Mouse (Mus musculus): ENCODE measurements around the gene Dolpp1.
A peak's percentile ranks its signal among the peaks of the same experiment; 100 is the strongest.

Dolpp1 gene

GRCm38 (mm10) chr2:30379307-30379706 is 12.7 kb upstream of the Dolpp1 start:
- DNase-seq = no peak

- peak; percentile 96 for DNase-seq
Observed at GRCm38 (mm10) chr2:30380564-30381376, 11.3 kb upstream of the Dolpp1 start.

DNA sequence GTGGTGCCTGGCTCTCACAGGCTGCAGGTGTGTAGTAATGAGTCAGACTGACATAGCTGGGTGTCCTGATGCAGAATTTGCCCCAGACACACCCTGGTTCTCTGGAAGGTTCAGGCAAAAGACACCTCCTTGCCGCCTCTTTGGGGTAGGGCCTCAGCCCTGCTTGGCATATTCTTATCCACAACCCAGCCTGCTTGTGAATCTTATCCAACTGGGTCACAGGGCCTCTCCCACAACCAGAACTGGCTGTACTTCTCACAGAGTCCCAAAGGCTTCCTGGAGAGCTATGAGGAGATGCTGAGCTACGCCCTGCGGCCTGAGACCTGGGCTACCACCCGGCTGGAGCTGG is 10.7 kb upstream of the Dolpp1 start:
- peak; percentile 98 for DNase-seq

GRCm38 (mm10) chr2:30384814-30385213 is 7.2 kb upstream of the Dolpp1 start:
- no peak for DNase-seq

- DNase-seq = no peak
Observed at GRCm38 (mm10) chr2:30385591-30385990, 6.5 kb upstream of the Dolpp1 start.

DNA sequence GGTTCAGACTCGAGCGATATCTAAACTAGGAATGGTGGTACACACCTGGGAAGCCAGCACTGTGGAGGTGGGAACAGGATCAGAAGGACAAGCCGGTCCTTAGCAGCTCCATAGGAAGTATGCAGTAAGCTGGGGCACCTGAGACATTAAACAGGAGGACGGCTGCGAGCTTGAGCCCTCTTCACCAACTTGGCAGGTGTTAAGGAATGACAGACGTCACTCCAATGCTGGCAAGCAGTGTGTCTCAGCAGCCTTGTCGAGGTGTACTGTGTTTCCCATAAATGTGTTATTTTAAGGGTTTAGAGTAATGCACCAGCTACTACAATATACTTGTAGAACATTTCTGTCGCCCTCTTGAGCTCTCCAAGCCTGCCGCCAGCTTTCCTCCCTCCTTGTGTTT is 5.1 kb upstream of the Dolpp1 start:
- DNase-seq = no peak

DNA sequence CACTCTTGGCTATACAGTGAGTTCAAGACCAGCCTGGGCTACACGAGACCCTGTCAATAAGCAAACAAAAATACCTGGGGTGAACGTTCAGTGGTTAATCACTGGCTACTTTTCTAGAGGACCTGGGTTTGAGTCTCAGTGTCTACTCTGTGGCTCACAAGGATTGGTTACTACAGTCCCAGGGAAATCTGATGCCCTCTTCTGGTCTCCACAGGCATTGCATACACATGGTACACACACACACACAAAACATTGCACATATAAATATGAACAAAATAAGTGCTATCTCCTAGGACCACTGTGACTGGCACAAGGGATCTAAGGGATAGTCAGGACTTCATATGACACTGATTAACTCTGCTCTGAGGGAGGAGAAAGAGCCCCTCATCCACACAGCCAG is 3.1 kb upstream of the Dolpp1 start:
- DNase-seq = no peak

- peak; percentile 99 for DNase-seq
Observed at GRCm38 (mm10) chr2:30392577-30393369, 719 bp downstream of the Dolpp1 start.

GRCm38 (mm10) chr2:30393370-30393656 is 1.3 kb downstream of the Dolpp1 start:
- DNase-seq = no peak

DNA sequence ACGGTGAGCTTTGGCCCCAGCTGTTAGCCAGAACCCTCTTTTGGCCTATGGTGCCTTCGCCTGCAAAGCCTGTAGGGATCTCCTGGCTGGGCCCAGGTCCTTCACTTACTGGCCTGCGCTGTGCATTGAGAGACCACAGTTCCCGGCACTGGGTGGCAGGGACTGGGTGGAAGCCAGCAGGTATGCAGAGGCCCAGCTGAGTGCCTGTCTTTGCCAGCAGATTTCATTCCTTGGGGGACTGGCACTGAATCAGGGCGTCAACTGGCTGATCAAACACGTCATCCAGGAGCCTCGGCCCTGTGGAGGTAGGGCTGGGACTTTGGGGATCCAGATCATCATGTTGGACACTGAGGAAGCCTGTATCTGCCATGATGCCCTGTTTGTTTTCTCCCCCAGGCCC is 3.7 kb downstream of the Dolpp1 start:
- no peak for DNase-seq

DNA sequence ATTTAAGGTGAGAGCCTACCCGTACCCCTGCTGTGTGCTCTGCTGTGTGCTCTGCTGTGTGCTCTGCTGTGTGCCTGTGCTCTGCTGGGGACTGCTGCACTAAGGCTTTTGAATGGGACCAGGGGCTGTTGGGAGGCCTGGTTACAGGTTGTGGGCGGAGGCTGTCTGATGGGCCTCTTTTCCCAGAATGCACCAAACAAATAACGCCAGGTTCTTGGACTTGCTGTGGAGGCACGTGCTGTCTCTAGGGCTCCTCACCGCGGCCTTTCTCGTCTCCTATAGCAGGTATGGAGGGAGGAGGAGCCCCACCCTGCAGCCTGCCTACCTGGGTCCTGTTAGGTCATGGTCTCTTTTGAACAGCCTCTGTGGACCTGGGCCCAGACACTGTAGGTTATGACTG is 4.2 kb downstream of the Dolpp1 start:
- DNase-seq = no peak

DNA sequence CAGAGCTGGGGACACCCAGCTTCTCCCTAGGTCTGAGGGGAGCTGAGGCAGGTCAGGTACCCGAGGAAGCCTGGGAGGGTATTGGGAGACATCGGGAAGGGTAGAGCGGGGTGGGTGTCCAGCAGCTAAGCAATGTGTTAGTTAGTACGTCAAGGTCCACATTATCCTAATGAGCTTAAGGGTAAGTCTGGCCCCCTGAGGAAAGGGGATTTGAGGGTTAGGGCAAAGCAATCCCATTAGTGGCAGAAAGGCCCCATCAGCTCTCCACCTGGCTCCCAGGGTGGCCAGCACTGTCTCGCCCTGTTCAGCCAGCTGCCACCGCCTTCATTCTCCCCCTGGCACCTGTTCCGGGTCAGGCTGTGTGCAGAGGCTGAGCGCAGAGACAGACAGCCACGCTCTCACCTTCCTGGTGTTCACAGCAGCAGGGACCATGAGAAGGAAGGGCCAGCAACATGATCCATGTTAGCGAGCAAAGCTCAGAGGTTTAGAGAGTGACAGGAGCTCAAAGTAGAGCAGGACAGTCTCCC is 6.0 kb downstream of the Dolpp1 start:
- no peak for DNase-seq

GRCm38 (mm10) chr2:30399191-30400171 is 7.4 kb downstream of the Dolpp1 start:
- DNase-seq = no peak

GRCm38 (mm10) chr2:30401581-30401980 is 9.5 kb downstream of the Dolpp1 start:
- no peak for DNase-seq

- DNase-seq = peak; percentile 96
Observed at GRCm38 (mm10) chr2:30402351-30402826, 10.3 kb downstream of the Dolpp1 start.

GRCm38 (mm10) chr2:30402843-30403242 is 10.8 kb downstream of the Dolpp1 start:
- no peak for DNase-seq

DNA sequence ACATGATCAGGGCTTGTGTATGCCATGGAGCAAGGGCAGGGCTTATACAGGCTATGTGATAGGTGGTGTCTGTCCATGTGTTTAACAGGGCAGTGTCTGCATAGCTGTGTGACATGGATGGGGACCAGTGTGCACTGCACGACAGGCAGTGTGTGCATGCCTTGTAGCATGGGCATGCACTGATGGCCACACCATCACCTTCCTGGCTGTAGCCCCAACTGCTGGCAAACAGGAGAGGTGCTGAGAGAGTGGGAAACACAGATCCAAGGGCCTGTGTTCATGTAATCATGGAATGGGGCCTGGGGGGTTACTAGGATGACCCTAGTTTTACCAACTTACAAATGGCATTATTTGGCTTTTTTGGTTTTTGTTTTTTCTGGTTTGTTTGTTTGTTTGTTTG is 11.8 kb downstream of the Dolpp1 start:
- DNase-seq = no peak

GRCm38 (mm10) chr2:30407221-30407620 is 15.2 kb downstream of the Dolpp1 start:
- DNase-seq = peak; percentile 95

GRCm38 (mm10) chr2:30407778-30408177 is 15.7 kb downstream of the Dolpp1 start:
- DNase-seq = peak; percentile 91

DNA sequence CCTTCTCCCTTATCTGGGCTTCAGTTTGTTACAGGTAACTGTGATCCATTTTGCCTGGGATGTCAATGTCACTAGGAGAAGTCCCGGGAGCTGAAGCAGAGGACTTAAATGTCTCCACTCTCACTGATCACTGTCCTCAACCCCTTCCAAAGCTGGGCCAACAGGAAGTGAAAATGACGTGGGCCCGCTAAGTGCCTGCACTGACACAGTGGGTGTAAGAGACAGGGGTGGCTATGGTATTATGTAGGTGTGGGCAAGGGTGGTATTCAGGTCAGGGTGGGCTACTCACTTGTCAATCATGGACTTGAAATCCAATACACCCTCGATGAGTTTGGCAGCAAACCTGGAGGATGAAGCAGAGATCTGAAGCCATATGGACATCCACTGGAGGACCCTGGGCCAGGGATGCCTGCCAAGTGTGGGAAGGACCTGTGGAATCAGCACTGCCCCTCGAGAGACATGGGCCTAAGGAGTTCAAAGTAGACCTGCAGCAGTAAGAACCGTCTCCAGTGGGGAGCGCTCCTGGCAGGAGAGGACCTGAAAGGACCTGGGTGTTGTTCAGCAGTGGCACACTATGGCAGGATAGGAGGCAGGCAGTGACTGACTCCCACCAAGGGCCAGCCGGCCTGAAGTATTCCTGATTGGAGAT is 16.5 kb downstream of the Dolpp1 start:
- DNase-seq = peak; percentile 94

DNA sequence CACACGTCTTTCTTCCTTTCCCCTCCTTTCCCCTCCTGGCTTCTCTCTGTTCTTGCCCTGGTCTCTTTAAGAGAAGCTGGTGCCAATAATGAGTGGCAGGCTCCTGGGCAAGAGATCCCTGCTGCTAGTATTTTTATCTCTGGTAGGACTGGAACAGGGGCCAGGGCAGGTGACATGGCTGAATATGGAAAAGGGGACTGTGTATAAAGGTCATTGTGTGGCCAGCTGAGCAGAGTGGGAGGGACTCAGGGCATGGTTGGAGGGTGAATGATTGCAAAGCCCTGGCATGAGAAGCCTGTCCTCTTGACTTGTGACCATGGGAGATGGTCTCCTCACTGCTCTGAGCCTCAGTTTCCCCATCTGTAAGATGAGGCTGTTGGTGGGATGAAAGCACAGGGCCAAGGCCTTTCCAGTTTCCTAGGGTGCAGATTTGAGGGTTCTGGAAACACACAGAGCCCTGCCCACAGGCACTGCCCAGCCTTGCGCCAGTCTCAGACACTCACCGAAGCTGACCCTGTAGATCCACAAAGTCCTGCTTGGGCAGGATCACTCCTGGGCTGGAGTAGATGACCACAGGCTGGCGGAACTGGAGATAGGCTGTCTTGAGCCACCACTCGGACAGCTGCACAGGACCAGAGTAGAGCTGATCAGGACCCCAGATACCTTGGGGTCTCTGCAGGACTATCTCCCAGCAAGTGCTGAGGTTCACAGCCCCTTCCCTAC is 17.6 kb downstream of the Dolpp1 start:
- peak; percentile 98 for DNase-seq

Data from heart, adult 11 months (tissue).